Mouse (Mus musculus): ENCODE results near the gene St6galnac1. TPM values are rescaled to one million over a fixed set of nuclear protein-coding genes. Genes with fewer than 3 reads are reported as not detected.
"Not testable (repeated sequence)": the region's sequence is repeated elsewhere in the genome, so short reads cannot be mapped to it uniquely, and the experiment has no call there.

The St6galnac1 gene
- total RNA-seq, 4 experiments from 2014 or later: 0.17 to 0.99 (median 0.19) TPM; not detected in 1

DNA sequence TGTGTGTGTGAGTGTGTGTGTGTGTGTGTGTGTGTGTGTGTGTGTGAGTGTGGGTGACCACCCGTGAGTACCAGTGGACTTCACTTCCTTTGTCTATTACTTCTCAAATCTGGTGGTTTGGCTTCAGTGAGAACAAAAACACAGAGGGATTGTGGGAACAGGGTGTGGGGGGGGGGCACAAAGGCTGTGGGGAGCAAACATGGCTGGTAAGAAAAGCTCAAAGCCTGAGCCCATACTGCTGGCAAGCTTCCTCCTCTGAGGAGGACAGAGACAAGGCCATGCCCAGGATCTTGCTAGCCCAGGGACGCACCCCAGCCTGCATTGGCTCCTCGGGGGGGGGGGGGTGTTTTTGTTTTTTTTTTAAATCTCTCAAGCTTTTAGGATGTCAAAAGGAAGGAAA lies 32.2 kb upstream of the St6galnac1 start:
- DNase-seq: no peak

DNA sequence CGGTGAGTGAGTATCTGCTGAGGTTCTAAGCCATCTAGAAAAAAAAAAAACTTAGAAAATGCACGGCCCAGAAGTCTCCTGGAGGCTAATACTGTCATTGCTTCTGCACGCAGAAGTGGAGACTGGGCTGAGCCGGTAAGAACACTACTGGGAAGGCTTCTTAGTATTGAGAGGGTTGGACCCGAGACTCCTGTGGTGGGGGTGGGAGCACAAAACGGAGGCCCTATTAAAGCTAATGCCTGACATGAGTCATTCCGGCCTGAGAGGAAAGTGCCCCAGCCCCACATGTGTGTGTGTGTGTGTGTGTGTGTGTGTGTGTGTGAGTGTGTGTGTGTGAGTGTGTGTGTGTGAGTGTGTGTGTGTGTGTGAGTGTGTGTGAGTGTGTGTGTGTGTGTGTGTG lies 31.8 kb upstream of the St6galnac1 start:
- no peak for DNase-seq

DNA sequence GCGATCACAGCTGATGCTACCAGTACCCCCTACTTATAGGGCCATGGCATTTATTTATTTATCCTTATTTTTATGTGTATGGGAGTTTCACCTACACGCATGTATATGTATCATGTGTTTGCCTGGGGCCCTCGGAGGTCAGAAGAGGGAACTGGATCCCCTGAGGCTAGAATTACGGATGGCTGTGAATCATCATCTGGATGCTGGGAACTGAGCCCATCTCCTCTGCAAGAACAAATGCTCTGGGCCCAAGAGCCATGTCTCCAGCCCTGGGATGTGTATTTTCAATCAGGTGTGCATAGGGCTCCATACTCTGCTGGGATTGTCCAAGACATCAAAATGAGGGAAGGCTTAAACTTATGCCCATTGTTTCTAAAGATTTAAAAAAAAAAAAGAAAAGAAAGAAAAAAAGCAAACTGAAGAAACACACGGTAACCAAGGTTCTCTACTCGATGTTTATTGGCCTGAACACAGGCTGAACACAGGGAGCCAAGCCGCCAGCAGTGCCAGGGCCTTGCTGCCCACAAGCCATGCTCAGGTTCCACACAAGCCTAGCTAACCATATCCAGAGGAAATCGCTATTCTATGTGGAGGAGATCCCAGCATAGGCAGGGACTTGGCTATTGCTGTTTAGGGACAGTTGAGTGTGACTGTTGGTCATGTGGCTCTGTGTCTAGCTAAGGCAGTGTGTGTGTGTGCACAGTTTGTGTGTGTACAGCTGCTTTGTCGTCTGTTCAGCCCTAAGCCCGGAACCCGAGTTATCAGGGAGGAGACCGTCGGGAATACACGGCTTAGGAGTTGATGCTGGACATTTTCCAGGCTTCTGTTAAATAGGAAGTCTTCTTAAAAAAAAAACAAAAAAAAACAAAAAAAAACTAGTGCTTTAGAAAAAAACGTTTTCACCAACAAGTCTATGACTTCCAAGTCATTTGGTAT lies 31.1 kb upstream of the St6galnac1 start:
- no peak for DNase-seq

DNA sequence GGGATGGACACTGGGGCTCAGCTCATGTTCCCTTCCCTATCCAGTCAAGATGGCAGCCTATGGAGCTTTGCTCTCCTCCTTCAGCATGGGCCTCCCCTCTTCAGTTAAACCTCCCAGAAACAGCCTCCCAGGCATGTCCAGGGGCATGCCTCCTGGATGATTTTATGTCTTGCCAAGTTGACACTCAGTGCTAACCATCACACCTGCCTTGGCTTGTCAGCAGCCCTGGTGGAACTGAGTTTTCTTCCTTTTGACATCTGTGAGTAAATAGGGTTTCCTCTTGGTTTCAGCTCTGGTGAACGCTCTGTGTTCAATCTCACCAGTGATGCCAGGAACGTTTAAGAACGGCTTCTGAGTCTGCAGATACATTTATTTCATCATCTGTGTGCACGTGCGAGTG lies 27.4 kb upstream of the St6galnac1 start:
- DNase-seq: no peak

DNA sequence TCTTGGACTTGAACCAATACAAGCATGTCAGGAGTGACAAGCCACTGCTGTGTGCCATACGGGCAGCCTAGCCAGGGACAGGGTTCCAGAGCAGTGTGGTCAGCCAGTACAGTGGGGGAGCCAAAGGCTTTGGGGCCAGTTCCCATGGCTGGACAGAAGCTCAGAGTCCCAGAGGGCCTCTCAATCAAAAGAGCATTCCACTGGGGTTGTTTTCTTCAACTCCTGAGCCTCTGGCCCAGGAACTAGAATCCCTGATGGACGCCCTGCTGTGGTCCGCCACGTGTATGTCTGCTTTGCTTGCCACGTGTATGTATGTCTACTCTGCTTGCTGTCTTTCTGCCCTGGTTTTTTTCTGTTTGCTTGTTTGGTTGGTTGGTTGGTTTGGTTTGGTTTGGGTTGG lies 25.8 kb upstream of the St6galnac1 start:
- DNase-seq: no peak

DNA sequence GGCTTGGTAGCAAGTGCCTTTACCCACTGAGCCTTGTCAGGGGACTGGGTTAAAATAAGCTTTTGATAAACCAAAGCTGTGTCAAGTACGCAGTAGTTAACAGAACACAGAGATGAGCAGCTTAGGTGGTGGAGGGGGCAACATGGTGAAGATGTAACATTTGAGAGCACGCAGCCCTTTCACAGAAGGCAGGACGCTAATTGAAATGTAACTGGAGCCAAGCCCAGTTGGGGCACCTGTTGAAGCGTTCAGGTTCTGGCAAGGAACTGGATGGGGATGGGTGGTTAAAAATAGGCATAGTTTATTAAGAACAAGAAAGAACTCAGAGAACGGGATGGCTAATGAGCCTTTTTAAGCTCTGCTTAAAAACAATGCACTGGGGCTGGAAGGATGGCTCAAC lies 24.1 kb upstream of the St6galnac1 start:
- DNase-seq: no peak

DNA sequence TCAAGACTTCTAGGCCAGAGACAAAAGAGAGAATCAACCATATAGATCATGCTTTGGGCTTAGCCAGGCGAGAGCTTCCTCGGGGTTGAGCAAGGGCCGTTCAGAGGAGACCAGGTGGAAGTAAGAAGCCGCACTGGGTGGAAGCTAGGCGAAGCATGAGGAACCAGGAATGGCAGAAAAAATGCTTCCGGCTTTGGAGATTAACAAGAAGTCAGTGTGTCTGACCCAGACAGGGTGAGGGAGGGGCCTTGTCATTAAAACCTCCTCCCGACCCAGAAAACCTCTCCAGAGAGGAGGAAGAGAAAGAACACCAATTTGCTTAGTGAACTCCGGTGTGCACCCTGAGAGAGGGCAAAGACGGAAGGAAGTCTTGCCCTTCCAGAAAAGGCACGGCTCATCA lies 8.9 kb upstream of the St6galnac1 start:
- no peak for DNase-seq

DNA sequence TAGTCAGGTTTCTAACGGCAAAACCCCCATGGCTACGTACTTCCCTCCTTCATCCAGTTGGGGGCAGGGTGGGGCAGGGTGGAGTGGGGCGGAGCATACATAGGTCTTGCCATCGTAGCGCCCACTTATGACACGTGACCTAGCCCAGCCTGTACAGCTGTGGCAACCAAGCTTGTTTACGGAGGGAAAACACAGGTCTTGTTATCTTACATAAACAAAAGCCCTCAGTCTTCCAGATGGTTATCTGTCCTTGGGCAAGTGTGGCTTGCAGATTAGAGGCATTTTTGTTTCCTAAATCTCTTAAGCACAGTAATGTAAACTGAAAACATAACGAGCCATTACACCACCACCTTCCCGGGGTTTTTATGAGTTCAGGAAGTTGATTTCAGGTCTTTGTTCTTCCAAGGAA lies 7.4 kb upstream of the St6galnac1 start:
- no peak for DNase-seq

DNA sequence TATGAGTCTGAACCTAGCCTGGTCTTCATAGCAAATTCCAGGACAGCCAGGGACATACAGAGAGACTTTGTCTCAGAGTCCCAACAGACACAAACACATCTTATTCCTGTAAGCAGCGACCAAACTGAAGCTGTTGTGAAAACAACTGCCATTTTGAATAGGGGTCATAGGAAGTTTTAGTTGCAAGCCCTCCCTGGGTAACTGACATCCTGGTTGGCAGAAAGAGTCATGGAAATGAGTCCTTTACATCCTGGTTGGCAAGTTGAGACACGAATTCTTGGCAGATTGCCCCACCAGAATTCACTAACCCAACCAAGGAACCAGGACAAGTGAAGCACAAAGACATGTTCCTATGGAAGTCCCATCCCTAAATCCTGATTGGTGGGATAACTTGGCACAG lies 2.1 kb downstream of the St6galnac1 start:
- no peak for DNase-seq

DNA sequence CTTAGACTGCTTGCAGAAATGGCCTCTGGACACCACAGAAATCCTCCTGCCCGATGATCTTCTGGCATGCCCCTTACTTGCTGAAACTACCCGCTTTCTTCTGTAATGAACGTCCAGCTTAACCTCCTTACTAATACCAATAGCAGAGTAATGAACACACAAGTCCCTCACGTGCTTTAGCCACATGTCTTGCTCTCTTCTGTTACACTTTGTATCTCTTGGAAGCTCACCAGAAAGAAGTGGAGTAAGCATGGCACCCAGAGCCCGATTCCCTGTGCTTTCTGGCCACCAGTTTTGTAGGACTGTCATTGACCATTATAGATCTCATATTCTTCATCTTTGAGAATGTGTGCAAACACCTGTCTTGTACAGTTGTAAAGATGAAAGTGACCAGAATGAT lies 5.4 kb downstream of the St6galnac1 start:
- DNase-seq: no peak

DNA sequence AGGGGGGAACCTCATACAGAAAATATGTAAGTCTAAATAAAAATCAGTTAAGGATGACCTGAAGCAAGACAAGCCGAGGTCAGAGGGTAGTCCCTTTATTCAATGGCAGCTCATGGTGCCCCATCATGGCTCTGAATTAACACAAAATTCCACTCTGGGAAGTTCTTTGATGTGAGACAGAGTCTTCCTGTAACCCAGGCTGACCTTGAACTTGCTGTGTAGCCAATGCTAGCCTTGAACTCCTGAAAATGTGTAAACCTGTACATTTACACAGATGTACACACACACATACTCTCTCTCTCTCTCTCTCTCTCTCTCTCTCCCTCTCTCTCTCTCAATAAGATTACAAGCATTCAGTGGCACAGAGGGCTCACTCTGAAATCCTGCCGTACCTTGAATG lies 10.4 kb downstream of the St6galnac1 start:
- DNase-seq: no peak

DNA sequence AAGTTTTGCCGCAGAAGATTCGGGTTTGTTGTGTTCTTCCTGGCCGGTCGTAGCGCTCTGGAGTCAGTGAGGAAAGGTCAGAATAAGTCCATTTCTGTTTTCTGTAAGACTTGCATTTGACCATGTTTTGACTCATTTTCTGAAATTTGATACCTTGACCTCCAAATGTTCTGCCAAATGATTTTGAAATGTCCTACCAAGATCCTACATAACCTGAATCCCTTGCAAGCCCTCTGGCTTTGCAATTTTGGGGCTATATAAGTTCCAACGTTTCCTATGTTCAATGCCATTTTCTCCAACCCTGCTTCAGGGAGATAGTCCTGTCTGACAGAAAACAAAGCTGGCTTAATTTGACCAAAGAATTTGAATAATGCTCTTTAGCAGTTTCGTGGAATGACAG lies 11.0 kb downstream of the St6galnac1 start:
- no peak for DNase-seq

DNA sequence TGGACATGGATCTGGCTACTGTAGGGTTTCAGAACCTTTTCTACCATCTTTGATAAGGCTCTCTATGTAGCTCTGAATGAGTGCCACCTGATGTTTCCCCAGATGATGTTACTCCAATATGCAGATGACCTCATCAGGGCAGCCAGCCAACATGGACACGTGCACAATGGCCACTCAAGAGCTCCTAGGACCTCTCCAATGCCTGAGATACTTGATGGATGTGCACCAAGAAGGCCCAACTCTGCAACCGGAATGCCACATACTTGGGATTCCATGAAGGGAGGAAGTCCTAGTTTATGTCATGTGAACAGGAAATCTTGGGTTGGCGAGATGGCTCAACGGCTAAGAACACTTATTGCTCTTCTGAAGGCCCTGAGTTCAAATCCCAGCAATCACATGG lies 20.1 kb downstream of the St6galnac1 start:
- DNase-seq: no peak

DNA sequence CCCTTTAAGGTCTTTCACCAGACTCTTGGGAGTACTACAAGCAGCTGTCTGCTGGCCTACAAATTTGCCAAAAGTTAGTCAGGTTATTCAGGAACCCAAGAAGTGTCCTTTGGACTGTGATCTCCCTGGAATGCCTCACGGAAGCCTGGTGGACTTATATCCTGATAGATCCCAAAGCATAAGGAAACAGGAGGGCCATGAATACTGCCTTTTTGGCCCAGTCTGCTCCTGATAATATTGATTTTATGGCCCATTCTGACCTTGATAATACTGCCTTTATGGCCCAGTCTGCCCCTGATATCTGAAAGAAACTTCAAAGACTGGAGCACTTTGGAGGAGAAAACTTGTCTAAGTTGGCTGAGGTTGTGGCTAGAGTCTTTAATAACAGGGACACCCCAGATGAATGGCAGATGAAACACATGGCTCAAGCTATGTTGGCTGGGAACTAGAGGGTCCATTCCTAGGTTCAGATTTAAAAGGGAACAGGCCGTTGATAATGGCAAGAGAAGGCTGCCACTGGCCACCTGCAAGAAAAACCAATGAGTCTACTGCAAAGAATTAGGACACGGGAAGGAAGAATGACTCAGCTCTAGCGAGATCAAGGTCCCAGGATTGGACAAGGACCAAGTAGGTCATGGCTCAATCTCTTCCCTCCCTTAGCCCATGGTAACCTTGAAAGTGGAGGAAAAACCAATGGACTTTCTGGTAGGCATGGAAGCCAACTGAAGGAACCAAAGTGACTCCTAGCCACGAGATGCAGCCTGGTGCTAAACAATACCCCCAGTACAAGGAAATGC lies 21.4 kb downstream of the St6galnac1 start:
- peak; percentile 81 for DNase-seq

DNA sequence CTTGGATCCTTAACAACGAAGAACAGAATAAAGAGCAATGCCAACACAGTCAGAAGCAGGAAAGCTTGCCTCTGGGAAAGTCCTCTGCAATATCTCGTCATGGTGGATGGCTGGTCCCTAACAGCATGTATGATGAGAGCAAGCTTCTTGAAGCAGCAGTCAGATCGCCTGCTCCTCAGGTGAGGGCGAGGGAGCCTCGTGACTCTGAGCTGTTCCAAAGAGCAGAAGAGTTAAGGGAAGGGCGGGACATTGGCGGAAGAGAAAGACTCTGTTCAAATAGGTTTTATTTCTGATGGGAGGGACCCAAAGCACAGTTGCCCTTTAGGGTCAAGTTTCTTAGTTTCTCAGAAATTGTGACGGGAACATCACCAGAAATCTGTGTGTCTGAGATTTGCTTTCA lies 25.6 kb downstream of the St6galnac1 start:
- DNase-seq: no peak

DNA sequence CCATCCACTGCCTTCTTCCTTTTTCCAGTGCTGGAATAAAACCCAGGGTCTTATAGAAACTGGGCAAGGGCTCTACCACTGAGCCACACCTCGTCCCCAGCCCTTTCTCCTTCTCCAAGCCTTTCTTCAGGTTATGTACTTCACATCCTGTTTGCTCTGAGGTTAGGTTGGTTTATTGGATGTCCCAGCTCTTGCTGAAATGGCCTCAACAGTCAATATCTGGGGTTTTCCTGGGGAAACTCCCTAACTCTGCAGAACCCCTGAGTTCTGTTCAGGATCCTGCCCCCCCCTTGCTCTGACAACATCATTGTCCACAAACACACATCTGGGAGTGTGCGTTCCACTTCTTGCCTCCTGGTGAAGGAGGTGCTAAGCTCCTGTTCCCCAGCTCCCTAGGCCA lies 26.6 kb downstream of the St6galnac1 start:
- DNase-seq: not testable (repeated sequence)

DNA sequence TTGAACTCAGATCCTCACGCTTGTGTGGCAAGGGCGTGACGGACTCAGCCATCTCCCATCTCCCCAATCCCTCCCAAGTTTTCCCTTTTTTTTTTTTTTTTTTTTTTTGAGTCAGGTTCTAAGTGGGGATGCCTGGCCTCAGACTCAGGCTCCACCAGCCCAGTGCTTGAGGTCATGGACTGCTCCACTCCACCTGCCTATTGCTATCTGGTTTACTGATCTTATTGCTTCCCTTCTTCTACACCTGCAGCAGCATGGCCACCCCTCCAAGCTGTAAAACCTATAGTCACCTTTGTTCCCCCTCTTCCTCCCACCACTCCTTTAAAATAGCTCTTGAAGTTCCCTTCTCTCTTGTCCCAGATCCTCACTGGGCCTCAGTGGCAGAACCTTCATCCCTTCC lies 28.5 kb downstream of the St6galnac1 start:
- not testable (repeated sequence) for DNase-seq

DNA sequence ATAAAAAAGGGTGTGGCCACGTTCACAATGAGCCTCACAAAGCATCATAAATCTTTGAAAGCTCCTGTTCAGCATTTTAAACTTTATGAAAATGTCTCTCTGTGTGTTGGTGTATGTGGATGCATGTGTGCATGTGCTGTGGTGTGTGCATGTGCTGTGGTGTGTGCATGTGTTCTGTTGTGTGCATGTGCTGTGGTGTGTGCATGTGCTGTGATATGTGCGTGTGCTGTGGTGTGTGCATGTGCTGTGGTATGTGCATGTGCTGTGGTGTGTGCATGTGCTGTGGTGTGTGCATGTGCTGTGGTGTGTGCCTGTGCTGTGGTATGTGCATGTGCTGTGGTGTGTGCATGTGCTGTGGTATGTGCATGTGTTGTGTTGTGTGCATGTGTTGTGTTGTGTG lies 29.9 kb downstream of the St6galnac1 start:
- DNase-seq: not testable (repeated sequence)

DNA sequence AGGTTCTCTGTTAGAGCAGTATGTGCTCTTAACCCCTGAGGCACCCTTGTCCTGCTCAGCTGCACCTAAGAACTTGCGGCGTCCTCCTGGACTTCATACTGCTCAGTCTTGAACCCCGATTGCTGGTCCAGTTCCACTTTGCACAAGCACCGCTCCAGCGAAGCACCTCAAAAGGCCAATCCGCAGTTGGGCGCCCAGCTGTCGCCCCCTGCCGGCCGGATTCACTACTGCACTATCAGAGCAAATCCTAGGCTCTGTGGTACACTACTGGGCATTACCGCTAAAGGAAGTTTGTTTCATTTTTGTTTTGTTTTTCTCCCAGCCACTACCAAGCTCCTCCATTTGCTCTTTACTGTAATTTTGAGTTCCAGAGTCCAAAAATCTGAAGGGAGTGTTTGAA lies 36.9 kb downstream of the St6galnac1 start:
- no peak for DNase-seq

DNA sequence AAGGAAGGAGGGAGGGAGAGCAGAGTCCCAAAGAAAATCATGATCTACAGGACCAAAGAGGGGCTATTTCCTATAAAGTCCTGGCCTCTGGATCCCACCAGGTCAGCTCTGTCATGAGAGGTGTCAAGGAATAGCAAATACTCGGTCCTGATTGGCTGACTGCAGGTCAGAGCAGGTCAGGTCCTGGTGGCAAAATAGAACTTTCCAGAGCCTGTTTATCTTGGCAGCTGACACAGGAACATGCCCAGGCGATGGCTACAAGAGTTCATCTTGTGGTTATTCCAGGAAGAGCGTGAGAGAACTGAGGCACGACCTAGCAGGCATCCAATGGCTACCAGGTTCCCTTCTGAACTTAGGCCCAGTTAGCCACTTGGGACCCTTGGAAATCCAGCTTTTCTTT lies 42.8 kb downstream of the St6galnac1 start:
- DNase-seq: no peak

DNA sequence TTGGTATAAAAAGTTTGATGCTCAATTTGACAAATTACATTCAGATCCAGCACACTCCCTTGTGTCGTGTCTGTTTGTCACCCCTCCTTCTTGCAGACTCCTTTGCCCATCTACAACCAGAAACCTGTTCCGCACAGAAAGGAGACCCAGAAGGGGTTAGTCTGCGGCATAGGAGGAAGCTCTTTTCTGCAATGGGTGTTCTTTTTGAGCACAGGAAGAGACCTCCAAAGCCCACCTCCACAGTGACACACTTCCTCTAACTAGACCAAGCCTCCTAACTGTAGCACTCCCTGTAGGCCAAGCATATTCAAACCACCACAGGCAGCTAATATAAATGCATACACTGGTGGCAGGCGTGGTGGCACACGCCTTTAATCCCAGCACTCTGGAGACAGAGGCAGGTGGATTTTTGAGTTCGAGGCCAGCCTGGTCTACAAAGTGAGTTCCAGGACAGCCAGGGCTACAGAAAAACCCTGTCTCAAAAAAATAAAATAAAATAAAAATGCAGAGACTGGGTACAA lies 44.2 kb downstream of the St6galnac1 start:
- not testable (repeated sequence) for DNase-seq

DNA sequence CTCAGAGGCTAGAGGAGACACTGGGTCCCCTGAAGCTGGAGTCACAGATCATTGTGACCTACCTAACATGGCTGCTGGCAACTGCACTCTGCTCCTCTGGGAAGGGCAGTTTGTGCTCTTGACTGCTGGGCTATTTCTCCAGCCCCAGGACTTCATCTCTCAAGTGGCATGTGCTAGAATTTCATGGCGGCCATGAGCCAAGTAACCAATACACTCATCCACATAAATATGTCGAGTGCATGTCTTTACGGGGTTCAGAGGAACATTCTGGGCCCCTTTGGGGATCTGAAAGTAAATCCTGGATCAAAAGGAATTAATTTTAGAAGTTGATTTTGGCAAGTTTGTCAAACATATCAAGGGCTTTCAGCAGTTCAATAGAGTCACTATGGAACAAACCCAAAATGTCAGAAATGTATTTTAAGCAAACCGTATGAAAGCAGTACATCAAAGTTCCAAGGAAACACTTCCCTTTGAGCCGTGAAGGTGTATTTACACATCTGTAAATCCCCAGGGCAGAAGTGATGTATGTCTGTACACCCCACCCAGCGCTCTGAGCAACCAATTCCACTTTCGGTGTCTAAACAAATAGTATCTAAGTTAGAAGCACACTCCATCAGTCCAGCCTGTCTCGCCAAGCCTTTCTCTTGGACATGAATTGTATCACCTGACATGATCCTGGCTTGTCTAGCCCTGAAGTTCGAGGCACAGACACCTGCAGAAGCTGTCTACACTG lies 45.9 kb downstream of the St6galnac1 start:
- DNase-seq: no peak

DNA sequence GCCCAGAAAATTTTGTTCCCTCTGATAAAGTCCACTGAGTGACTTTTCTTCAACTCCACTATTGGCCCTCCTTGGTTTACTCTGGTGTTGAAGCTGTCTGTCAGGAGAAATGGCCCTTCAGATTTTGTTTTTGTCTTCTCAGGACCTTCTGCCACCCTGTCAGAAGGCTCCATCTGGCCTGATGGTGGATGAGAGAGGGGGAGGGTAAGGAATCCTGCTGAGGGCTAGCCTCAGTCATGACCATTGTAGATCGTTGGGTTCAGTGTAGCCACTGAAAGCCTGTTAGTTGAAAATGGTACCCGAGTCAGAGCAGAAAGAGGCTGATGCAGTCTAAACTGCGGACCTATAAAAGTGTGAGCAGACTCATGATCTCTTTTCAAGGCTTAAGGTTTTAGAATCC lies 49.2 kb downstream of the St6galnac1 start:
- DNase-seq: no peak
